Mouse (Mus musculus): ENCODE measurements at regions not wholly inside any gene's neighbourhood (a gene's known extent, or its start where the extent isn't known, plus 50 kb on each side); places are given as distances from the start of the nearest gene placed in this dataset.

- Histone ChIP-seq H3K9me3 (replicated peaks) (no peaks in the 10 kb centered on the region), H3K4me3 (no peak overlapping the region), H3K27me3 (no peaks in the 10 kb centered on the region), H3K36me3 (no peaks in the 10 kb centered on the region), H3K4me1 (replicated peaks) (no peaks in the 10 kb centered on the region), H3K4me2 (no peak overlapping the region), H3K27ac (no peak overlapping the region), H3K9ac (no peak overlapping the region)
- 50% methylated on average over 6 of the region's 6 CpGs for WGBS
- ATAC-seq (replicated peaks; ENCODE audit: insufficient number of reproducible peaks, insufficient read depth, low FRiP score, low read depth): no peak
Measured at GRCm38 (mm10) chr4:58613536-58613935, 59.8 kb upstream of the Lpar1 start.

- Histone ChIP-seq H3K4me2 (no peak overlapping the region), H3K9me3 (replicated peaks) (no peaks in the 10 kb centered on the region), H3K36me3 (no peaks in the 10 kb centered on the region), H3K4me1 (replicated peaks) (no peaks in the 10 kb centered on the region), H3K4me3 (no peak overlapping the region), H3K9ac (no peak overlapping the region), H3K27me3 (no peaks in the 10 kb centered on the region), H3K27ac (no peak overlapping the region)
- no peak for ATAC-seq (replicated peaks; ENCODE audit: insufficient number of reproducible peaks, insufficient read depth, low FRiP score, low read depth)
- WGBS: 66% methylated on average over 3 of the region's 3 CpGs
Measured at GRCm38 (mm10) chr4:58613022-58613421, 59.3 kb upstream of the Lpar1 start.

- Histone ChIP-seq H3K4me3 (no peak overlapping the region), H3K27ac (no peak overlapping the region), H3K36me3 (no peaks in the 10 kb centered on the region), H3K9ac (no peak overlapping the region), H3K4me2 (no peak overlapping the region), H3K4me1 (replicated peaks) (0 out of 2 replicates have a peak, but pooled peaks cover 3% of the 10 kb centered on the region), H3K9me3 (replicated peaks) (no peaks in the 10 kb centered on the region), H3K27me3 (no peaks in the 10 kb centered on the region)
- 80% methylated on average over 2 of the region's 2 CpGs for WGBS
- ATAC-seq (replicated peaks; ENCODE audit: insufficient number of reproducible peaks, insufficient read depth, low FRiP score, low read depth): no peak
Measured at GRCm38 (mm10) chr4:58607491-58607890, 53.8 kb upstream of the Lpar1 start.

GRCm38 (mm10) chr4:58605941-58606340 lies 52.2 kb upstream of the Lpar1 start:
- no peak overlapping the region for H3K4me3 ChIP-seq
- 0 out of 2 replicates have a peak, but pooled peaks cover 3% of the 10 kb centered on the region for H3K4me1 ChIP-seq (replicated peaks)
- WGBS: 34% methylated on average over 3 of the region's 3 CpGs

More at GRCm38 (mm10) chr4:58605941-58606340, 52.2 kb upstream of the Lpar1 start:
- Histone ChIP-seq H3K9me3 (replicated peaks) (no peaks in the 10 kb centered on the region), H3K4me2 (no peak overlapping the region), H3K27me3 (no peaks in the 10 kb centered on the region), H3K9ac (no peak overlapping the region), H3K36me3 (no peaks in the 10 kb centered on the region), H3K27ac (no peak overlapping the region)
- ATAC-seq (replicated peaks; ENCODE audit: insufficient number of reproducible peaks, insufficient read depth, low FRiP score, low read depth): no peak

Measured in heart, embryonic 15.5 days (tissue).